Mouse (Mus musculus): ENCODE measurements around the gene Ddn. TPM values are rescaled to one million over a fixed set of nuclear protein-coding genes. Genes with fewer than 3 reads are reported as not detected.

Ddn gene
- polyA plus RNA-seq, 1 experiment from 2014 or later = not detected

DNA sequence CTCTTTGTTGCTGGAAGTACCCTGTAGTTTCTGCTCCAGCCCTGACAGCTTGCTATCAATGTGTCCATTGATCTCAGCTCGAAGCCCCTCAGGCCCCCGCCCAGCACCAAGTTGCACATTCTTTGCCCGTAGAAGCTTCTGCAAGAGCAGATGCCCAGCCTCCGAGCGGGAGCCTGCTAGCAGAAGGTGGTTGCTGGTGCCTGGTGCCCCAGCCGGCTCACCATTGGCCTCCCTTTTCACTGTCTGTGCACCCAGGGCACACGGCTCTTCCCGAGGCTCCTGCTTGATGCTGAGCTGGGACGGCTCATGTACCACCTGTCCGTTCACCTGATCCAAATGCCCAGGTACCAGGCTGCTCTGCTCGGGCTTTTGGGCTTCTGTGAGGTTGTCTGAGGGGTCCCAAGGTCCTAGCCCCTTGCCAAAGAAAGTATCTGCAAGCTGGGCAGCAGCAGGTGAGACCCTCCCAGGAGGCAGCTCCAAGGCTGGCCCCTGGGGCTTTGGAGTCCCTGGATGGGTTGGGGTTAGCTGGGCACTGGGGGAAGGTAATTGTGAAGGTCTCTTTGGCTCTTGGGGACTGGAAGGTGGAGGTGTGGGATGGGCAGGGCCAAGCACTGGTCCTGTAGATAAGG is 34.4 kb upstream of the Ddn start:
- no peak overlapping the region for H3K4me2 ChIP-seq
- 85% methylated on average over 11 of the region's 11 CpGs for WGBS
- H3K9ac ChIP-seq = no peak overlapping the region
- H3K27me3 ChIP-seq = no peaks in the 10 kb centered on the region
- no peak overlapping the region for H3K4me3 ChIP-seq
- H3K36me3 ChIP-seq = peaks cover 100% of the 10 kb centered on the region
- H3K9me3 ChIP-seq = no peaks in the 10 kb centered on the region
- ATAC-seq (ENCODE audit: insufficient number of reproducible peaks, insufficient read depth, low FRiP score, low TSS enrichment, low read depth) = no peak
- H3K4me1 ChIP-seq = no peaks in the 10 kb centered on the region
- H3K27ac ChIP-seq = no peak overlapping the region

GRCm38 (mm10) chr15:98839671-98840585 is 30.6 kb upstream of the Ddn start:
- WGBS = 95% methylated on average over 30 of the region's 30 CpGs
- Histone ChIP-seq H3K9ac (no peak overlapping the region), H3K27me3 (no peaks in the 10 kb centered on the region), H3K27ac (no peak overlapping the region), H3K4me3 (no peak overlapping the region), H3K36me3 (peaks cover 100% of the 10 kb centered on the region), H3K9me3 (no peaks in the 10 kb centered on the region), H3K4me2 (no peak overlapping the region), H3K4me1 (no peaks in the 10 kb centered on the region)
- ATAC-seq (ENCODE audit: insufficient number of reproducible peaks, insufficient read depth, low FRiP score, low TSS enrichment, low read depth) = no peak

DNA sequence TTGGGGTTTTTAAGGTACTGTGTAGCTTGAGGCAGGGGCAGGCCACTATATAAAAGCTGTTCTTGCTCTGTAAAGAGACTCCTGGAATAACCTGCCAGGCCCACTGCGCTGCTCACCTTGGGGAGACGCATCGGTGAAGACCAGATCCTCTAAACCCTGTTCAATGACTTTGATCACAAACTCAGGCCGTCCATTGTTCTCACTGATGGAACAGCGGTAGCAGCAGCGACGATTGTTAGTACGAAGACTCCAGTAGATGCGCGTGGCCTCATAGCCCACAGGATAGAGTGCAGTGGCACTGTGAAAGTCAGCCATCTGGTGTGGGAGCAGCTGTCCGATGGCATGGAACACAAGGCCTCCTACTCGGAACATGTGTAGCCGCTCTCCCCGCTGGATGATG is 29.9 kb upstream of the Ddn start:
- H3K27ac ChIP-seq = no peak overlapping the region
- H3K36me3 ChIP-seq = peaks cover 100% of the 10 kb centered on the region
- no peak overlapping the region for H3K9ac ChIP-seq
- H3K4me3 ChIP-seq = no peak overlapping the region
- WGBS = 95% methylated on average over 14 of the region's 14 CpGs
- no peak for ATAC-seq (ENCODE audit: insufficient number of reproducible peaks, insufficient read depth, low FRiP score, low TSS enrichment, low read depth)
- H3K4me2 ChIP-seq = no peak overlapping the region
- H3K27me3 ChIP-seq = no peaks in the 10 kb centered on the region
- H3K4me1 ChIP-seq = no peaks in the 10 kb centered on the region
- H3K9me3 ChIP-seq = no peaks in the 10 kb centered on the region

DNA sequence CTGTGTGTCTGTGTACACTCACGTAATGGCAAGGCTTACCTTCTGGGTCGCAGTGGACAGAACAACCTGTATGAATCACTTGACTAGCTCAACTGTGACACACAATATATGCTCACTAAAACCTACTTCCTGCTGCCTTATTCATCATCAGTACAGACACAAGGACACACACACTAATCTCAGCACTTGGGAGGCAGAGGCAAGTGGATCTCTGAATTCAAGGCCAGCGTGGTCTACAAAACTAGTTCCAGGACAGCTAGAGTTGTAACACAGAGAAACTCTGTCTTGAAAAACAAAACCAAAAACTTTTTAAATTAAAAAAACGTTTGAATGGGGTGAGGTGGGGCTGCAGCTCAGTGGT is 28.4 kb upstream of the Ddn start:
- Histone ChIP-seq H3K27me3 (no peaks in the 10 kb centered on the region), H3K36me3 (peaks cover 96% of the 10 kb centered on the region), H3K27ac (no peak overlapping the region), H3K4me1 (peaks cover 2% of the 10 kb centered on the region; the same call in 1 of the 2 replicates), H3K4me3 (no peak overlapping the region), H3K9me3 (no peaks in the 10 kb centered on the region), H3K4me2 (no peak overlapping the region), H3K9ac (no peak overlapping the region)
- WGBS = 76% methylated on average over 4 of the region's 4 CpGs
- ATAC-seq (ENCODE audit: insufficient number of reproducible peaks, insufficient read depth, low FRiP score, low TSS enrichment, low read depth) = no peak

- no peaks in the 10 kb centered on the region for H3K27me3 ChIP-seq
- ATAC-seq (ENCODE audit: insufficient number of reproducible peaks, insufficient read depth, low FRiP score, low TSS enrichment, low read depth) = no peak
- no peak overlapping the region for H3K4me2 ChIP-seq
- no peak overlapping the region for H3K27ac ChIP-seq
- peaks cover 6% of the 10 kb centered on the region; the same call in 1 of the 2 replicates for H3K4me1 ChIP-seq
- no peaks in the 10 kb centered on the region for H3K9me3 ChIP-seq
- H3K4me3 ChIP-seq = no peak overlapping the region
- H3K9ac ChIP-seq = no peak overlapping the region
- peaks cover 91% of the 10 kb centered on the region for H3K36me3 ChIP-seq
- WGBS = 92% methylated on average over 21 of the region's 21 CpGs
These were observed 27.9 kb upstream of the Ddn start for GRCm38 (mm10) chr15:98837006-98837742.

DNA sequence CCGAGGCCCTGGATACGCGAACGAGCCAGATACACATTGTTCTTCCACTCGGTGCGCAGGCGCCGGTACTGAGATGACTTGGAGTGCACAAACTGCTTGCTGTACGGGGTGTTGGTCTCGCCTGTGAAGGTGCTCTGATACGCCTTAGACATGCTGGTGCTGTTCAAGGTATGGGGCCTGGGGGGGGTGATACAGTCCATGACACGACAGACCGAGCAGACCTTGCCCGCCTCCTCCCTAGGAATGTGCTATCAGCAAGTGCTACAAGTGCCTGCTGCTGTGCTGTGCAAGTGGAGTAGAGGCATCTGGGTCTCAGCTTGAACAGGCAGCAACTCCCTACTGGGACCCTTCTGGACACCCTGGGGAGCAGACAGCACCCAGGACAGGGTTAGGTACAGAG is 26.0 kb upstream of the Ddn start:
- Histone ChIP-seq H3K4me3 (no peak overlapping the region), H3K9me3 (no peaks in the 10 kb centered on the region), H3K36me3 (peaks cover 72% of the 10 kb centered on the region), H3K4me2 (no peak overlapping the region), H3K27ac (no peak overlapping the region), H3K27me3 (no peaks in the 10 kb centered on the region), H3K4me1 (peaks cover 8% of the 10 kb centered on the region; the same call in 1 of the 2 replicates), H3K9ac (no peak overlapping the region)
- ATAC-seq (ENCODE audit: insufficient number of reproducible peaks, insufficient read depth, low FRiP score, low TSS enrichment, low read depth) = no peak
- WGBS = 94% methylated on average over 14 of the region's 14 CpGs

GRCm38 (mm10) chr15:98834059-98834458 is 24.8 kb upstream of the Ddn start:
- Histone ChIP-seq H3K4me2 (no peak overlapping the region), H3K36me3 (peaks cover 62% of the 10 kb centered on the region), H3K4me1 (peaks cover 19% of the 10 kb centered on the region), H3K27ac (no peak overlapping the region), H3K4me3 (no peak overlapping the region), H3K9me3 (no peaks in the 10 kb centered on the region), H3K27me3 (no peaks in the 10 kb centered on the region), H3K9ac (no peak overlapping the region)
- no peak for ATAC-seq (ENCODE audit: insufficient number of reproducible peaks, insufficient read depth, low FRiP score, low TSS enrichment, low read depth)
- WGBS = 87% methylated on average over 13 of the region's 13 CpGs

GRCm38 (mm10) chr15:98833281-98833680 is 24.0 kb upstream of the Ddn start:
- Histone ChIP-seq H3K27ac (no peak overlapping the region), H3K9me3 (no peaks in the 10 kb centered on the region), H3K4me3 (no peak overlapping the region), H3K4me1 (peaks cover 21% of the 10 kb centered on the region), H3K4me2 (no peak overlapping the region), H3K27me3 (no peaks in the 10 kb centered on the region), H3K9ac (no peak overlapping the region), H3K36me3 (peaks cover 55% of the 10 kb centered on the region)
- no peak for ATAC-seq (ENCODE audit: insufficient number of reproducible peaks, insufficient read depth, low FRiP score, low TSS enrichment, low read depth)
- 84% methylated on average over 11 of the region's 11 CpGs for whole genome bisulfite sequencing

DNA sequence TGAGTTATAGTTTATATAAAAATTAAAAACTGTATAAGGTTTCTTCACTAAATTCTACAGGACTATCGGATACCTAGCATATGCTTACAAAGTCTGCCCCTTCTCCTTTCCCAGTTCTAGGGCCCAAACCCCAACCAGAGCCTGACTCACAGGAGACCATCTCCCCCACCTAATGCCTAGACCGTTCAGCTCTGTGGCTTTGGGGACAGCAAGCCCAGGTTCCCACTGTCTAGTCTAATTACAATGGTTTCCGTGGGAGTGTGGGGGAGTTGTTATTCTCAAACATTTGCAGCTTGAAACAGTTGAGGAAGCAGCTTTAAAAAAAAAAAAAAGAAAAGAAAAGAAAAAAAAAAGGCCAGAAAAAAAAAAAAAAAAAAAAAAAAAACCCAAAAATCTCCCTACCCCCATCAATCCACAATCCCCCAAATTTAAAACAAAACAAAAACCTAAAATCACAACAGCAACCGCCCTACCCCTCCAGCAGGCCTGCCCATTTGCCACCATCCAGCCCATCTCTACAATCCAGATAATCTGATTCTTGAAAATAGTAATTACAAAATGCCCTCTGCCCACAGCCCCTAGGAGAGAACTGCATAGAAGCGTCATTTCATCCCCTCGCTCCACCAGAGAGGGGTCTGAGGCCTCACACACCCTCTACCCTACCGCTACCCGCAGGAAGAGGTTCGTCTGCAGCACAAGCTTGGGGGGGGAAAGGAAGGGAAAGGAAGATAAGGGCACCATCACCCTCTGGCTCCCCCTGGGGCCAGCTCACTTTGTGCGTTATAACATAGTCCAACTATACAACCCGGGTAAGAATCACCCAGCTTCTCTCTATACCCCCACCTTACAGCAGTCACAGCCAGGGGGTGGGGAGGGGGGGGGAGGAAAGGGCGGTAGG is 23.1 kb upstream of the Ddn start:
- Histone ChIP-seq H3K9me3 (no peaks in the 10 kb centered on the region), H3K4me1 (peaks cover 21% of the 10 kb centered on the region), H3K4me2 (peak overlapping the region; percentile 63), H3K4me3 (0 out of 2 replicates have a peak overlapping the region, but pooled peaks have one; percentile 75), H3K9ac (no peak overlapping the region), H3K27ac (peak overlapping the region; percentile 96), H3K36me3 (peaks cover 50% of the 10 kb centered on the region), H3K27me3 (no peaks in the 10 kb centered on the region)
- 58% methylated on average over 11 of the region's 12 CpGs for WGBS
- ATAC-seq (ENCODE audit: insufficient number of reproducible peaks, insufficient read depth, low FRiP score, low TSS enrichment, low read depth) = no peak

GRCm38 (mm10) chr15:98831684-98832035 is 22.4 kb upstream of the Ddn start:
- Histone ChIP-seq H3K4me3 (peak overlapping the region; percentile 75), H3K9me3 (no peaks in the 10 kb centered on the region), H3K4me2 (peak overlapping the region; percentile 63), H3K27ac (peak overlapping the region; percentile 96), H3K4me1 (peaks cover 21% of the 10 kb centered on the region), H3K27me3 (no peaks in the 10 kb centered on the region), H3K36me3 (peaks cover 43% of the 10 kb centered on the region), H3K9ac (peak overlapping the region; percentile 88; the same call in 1 of the 2 replicates)
- WGBS = 21% methylated on average over 9 of the region's 9 CpGs
- no peak for ATAC-seq (ENCODE audit: insufficient number of reproducible peaks, insufficient read depth, low FRiP score, low TSS enrichment, low read depth)

All from embryonic facial prominence, embryonic 13.5 days (tissue).